Mouse (Mus musculus): ENCODE measurements around the gene Myh8. TPM values are rescaled to one million over a fixed set of nuclear protein-coding genes. Genes with fewer than 3 reads are reported as not detected.

The Myh8 gene
- polyA plus RNA-seq (2016; fragmentation: Nextera tagmentation; extraction: Ambion mirVana), result not detected in 2 replicates

DNA sequence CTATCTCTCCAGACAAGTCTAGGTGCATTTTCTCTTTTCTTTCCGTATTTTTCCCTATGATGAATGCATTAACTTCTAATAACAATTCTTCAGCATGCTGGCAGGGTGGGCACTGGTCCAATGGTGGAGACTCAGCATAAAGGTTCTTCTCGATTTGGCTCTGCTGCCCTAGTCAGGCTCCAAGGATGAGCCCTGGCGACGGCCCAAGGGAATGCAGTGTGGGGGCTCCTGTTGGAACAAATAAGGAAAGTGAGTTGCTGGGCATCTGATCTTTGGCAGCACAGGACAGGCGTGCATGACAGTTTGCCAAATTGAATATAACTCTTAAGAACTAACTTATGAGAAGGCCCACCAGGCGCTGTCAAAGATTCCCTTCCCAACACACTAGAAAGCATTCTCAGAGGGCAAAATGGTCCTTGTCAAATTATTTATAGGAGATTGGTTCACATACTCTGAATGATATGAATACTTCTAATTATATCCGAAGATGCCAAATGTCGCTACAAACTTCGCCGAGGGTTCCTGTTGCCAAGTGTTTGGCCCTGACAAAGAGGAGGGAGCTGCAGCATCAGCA is at the start of gene Myh8:
TSS of gene Myh8 (plus strand) at position 524 of the 574 bp plus-strand sequence.
- no peaks in the 10 kb centered on the region for H3K9me3 ChIP-seq (replicated peaks)
- no peak for DNase-seq (ENCODE audit: low spot score)
- no peaks in the 10 kb centered on the region for H3K36me3 ChIP-seq
- H3K27me3 ChIP-seq (ENCODE audit: low read depth, poor library complexity, severe bottlenecking), result no peaks in the 10 kb centered on the region
- WGBS, result 91% methylated on average over 10 of the region's 10 CpGs
- no peak within 1 kb of the TSS for H3K27ac ChIP-seq (replicated peaks)
- no peak within 1 kb of the TSS for H3K4me3 ChIP-seq
- H3K4me1 ChIP-seq, result no peaks in the 10 kb centered on the region

DNA sequence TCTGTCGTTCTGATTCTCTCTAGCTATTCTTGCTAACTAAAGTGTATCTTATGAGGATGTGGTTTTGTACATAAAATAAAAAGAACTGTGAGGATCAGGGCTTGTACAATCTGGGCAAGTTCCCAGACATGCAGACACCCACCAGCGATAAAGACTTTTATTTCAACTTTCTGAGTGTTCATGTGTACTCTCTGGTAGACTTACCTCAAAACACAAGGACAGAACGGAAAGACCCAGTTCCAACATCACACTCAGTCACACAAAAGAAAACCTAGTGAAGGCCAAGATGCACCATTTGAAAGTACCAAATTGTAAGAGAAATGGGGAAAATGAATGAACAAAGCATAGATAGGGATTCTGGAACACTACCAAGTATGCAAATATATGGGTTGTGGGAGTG is 48.2 kb upstream of the Myh8 start:
- Histone ChIP-seq H3K27me3 (ENCODE audit: low read depth, poor library complexity, severe bottlenecking) (no peaks in the 10 kb centered on the region), H3K27ac (replicated peaks) (no peak overlapping the region), H3K9me3 (replicated peaks) (no peaks in the 10 kb centered on the region), H3K4me1 (no peaks in the 10 kb centered on the region), H3K4me3 (no peak overlapping the region), H3K36me3 (no peaks in the 10 kb centered on the region)
- WGBS, result 91% methylated on average over 3 of the region's 3 CpGs
- no peak for DNase-seq (ENCODE audit: low spot score)

DNA sequence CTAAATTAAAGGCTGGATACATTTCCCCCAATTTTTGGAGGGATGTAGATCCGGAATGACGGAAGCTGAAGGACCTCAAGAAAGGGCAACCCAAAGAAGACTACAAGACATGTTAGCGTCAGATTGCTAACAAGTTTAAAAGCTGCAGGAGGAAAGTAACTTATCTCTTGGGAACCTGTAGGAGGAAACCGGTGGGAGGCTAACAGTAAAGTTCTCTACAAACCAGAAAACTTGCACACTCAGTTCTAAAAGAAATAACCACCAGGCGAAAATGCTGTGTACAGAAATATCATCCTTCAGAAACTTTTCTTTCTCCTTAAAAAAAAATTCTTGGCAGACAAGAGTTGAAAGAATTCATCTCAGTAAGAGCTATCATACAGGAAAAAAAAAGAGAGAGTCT is 47.8 kb upstream of the Myh8 start:
- WGBS, result 88% methylated on average over 5 of the region's 5 CpGs
- Histone ChIP-seq H3K4me1 (no peaks in the 10 kb centered on the region), H3K4me3 (no peak overlapping the region), H3K27ac (replicated peaks) (no peak overlapping the region), H3K27me3 (ENCODE audit: low read depth, poor library complexity, severe bottlenecking) (no peaks in the 10 kb centered on the region), H3K9me3 (replicated peaks) (no peaks in the 10 kb centered on the region), H3K36me3 (no peaks in the 10 kb centered on the region)
- no peak for DNase-seq (ENCODE audit: low spot score)

DNA sequence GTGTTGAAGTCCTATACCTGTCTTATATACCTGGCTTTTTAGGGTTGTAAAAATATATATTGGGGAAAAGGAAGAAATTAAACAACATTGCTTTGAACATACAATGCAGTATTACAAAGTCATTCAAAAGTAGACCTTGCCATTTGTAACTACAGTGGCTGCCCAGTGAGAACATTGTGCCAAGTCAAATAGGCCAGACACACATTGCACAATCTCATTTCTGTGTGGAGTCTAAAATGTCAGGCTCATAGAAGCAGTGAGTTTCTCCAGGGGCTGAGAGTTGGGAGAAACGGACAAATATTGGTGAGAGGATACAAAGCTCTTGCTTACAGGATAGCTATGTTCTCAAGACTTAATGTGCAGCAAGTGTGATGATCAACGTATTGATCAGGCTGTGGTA is 47.0 kb upstream of the Myh8 start:
- no peak overlapping the region for H3K4me3 ChIP-seq
- no peaks in the 10 kb centered on the region for H3K4me1 ChIP-seq
- H3K27me3 ChIP-seq (ENCODE audit: low read depth, poor library complexity, severe bottlenecking), result no peaks in the 10 kb centered on the region
- H3K36me3 ChIP-seq, result no peaks in the 10 kb centered on the region
- DNase-seq (ENCODE audit: low spot score), result no peak
- H3K27ac ChIP-seq (replicated peaks), result no peak overlapping the region
- H3K9me3 ChIP-seq (replicated peaks), result no peaks in the 10 kb centered on the region
- 84% methylated on average over 2 of the region's 2 CpGs for WGBS

DNA sequence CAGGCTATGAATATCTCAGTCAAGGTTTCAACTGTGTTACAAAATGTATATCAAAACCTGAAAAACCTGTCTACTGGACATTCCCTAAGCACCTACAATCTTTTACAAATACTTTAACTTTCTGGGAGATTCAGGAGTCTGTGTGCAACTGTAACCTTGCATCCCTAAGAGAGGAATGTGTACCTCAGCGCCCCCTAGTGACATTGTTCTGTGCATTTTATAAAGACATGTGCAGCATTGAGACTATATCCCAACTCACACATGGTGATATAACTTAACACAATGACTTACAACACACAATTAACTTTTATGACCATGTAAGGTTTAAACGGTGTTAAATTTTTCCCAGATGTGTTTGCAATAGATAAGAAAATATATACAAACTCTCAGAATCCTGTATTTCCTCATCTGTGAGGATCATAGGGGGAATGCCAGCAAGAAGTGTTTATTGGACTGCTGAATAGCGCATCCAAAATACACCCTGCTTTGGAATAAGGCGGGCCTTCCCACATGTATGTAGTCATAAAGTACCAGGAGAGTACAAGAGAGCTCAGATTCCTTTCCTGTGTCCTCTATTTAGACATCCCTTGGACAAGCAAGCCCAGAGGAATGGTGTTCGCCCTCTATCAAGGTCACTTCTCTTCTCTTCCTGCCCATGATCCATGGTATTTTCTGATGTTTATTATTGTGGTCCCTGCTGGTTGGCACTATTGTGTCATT is 41.1 kb upstream of the Myh8 start:
- 62% methylated on average over 5 of the region's 5 CpGs for WGBS
- Histone ChIP-seq H3K27me3 (ENCODE audit: low read depth, poor library complexity, severe bottlenecking) (no peaks in the 10 kb centered on the region), H3K4me3 (no peak overlapping the region), H3K36me3 (no peaks in the 10 kb centered on the region), H3K27ac (replicated peaks) (no peak overlapping the region), H3K4me1 (no peaks in the 10 kb centered on the region), H3K9me3 (replicated peaks) (no peaks in the 10 kb centered on the region)
- no peak for DNase-seq (ENCODE audit: low spot score)

DNA sequence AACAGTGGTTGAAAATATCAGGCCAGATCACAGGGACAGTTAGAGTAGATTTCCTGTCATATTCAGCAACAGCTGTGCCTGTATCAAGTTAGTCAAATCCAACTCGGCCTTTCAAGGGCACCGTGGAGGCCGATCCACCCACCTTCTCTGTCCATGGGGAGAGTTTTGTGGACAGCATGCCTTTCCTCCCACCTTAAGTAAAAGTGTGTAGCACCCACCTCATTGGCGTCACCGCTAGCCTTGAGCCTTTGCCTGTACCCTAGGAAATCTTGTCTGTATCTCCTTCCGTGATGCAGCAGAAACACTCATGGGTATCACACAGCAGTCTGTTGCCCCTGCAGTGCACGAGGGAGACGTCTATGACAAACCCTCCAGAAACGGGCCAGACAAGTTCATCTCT is 40.1 kb upstream of the Myh8 start:
- H3K4me1 ChIP-seq, result no peaks in the 10 kb centered on the region
- no peaks in the 10 kb centered on the region for H3K27me3 ChIP-seq (ENCODE audit: low read depth, poor library complexity, severe bottlenecking)
- H3K4me3 ChIP-seq, result no peak overlapping the region
- no peak overlapping the region for H3K27ac ChIP-seq (replicated peaks)
- no peaks in the 10 kb centered on the region for H3K9me3 ChIP-seq (replicated peaks)
- WGBS, result 89% methylated on average over 9 of the region's 9 CpGs
- no peaks in the 10 kb centered on the region for H3K36me3 ChIP-seq
- DNase-seq (ENCODE audit: low spot score), result no peak

DNA sequence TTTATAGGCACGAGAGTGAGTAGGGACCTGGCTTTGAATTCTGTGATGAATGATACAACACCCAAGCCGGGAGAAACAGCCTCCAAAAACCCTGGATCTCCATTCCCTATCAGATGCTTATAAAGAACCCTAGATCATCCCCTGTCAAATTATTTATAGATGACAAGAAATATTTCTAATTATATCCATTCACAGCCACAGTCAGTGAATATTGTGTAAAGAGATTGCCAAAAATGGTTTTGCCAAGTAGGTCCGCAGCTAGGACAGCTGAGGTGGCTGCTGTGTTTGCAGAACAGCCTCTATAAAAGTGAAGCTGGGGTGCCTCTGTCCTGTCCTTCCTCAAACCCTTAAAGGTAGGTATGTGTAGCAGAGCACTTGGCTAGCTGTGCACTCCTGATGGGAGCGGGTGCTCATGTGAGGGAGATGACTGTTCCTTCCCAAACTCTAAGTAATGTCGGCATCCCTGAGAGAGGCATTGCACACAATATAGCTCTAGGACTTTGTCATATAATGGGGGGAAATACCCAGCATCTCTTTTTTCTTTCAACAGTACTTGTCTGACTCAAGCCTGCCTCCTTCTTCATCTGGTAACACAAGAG is 39.3 kb upstream of the Myh8 start, which contains the start of gene Myh4:
TSS of gene Myh4 (plus strand) at position 549 of the 599 bp plus-strand sequence.
- 86% methylated on average over 5 of the region's 5 CpGs for WGBS

DNA sequence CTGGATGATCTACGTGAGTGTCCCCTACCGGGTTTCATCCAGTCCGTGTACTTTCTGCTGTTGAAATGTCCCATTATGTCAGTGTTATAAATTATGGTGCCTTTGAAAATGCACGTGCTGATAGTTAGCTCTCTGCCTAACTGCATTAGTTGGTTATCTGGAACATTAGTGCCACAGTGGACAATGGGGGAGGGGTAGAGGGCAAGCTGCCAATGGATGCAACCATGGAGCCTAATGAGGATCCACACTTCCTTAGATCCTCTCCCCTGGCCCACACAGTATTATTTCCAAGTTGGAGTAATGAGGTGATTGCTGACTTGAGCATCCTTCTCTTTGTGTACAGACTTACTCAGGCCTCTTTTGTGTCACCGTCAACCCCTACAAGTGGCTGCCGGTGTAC is 35.9 kb upstream of the Myh8 start:
- no peaks in the 10 kb centered on the region for H3K36me3 ChIP-seq
- DNase-seq (ENCODE audit: low spot score), result no peak
- no peak overlapping the region for H3K27ac ChIP-seq (replicated peaks)
- no peaks in the 10 kb centered on the region for H3K9me3 ChIP-seq (replicated peaks)
- 90% methylated on average over 6 of the region's 6 CpGs for WGBS
- no peaks in the 10 kb centered on the region for H3K27me3 ChIP-seq (ENCODE audit: low read depth, poor library complexity, severe bottlenecking)
- no peak overlapping the region for H3K4me3 ChIP-seq
- no peaks in the 10 kb centered on the region for H3K4me1 ChIP-seq

More for the DNA sequence above, 39.3 kb upstream of the Myh8 start, which contains the start of gene Myh4:
- H3K36me3 ChIP-seq, result no peaks in the 10 kb centered on the region
- H3K27me3 ChIP-seq (ENCODE audit: low read depth, poor library complexity, severe bottlenecking), result no peaks in the 10 kb centered on the region
- H3K27ac ChIP-seq (replicated peaks), result no peak within 1 kb of the TSS
- no peak within 1 kb of the TSS for H3K4me3 ChIP-seq
- no peaks in the 10 kb centered on the region for H3K4me1 ChIP-seq
- no peak for DNase-seq (ENCODE audit: low spot score)
- H3K9me3 ChIP-seq (replicated peaks), result no peaks in the 10 kb centered on the region

DNA sequence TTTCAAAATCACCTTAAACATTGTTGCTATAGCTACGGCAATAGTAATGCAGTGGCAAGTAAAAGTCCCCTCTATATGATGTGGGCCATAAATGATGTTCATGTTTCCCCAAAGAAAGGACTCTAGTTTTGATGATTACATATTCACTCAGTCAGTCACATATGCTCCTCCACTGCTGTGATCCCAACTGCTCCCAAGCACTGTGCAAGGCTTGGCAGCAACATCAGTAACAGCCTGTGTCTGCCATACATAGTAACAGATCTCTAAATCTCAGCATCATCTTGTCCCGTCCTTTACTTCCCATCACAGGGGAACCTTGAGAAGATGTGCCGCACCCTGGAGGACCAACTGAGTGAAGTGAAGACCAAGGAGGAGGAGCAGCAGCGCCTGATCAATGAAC is 23.2 kb upstream of the Myh8 start:
- WGBS, result 88% methylated on average over 4 of the region's 4 CpGs
- H3K36me3 ChIP-seq, result no peaks in the 10 kb centered on the region
- H3K4me3 ChIP-seq, result no peak overlapping the region
- no peak overlapping the region for H3K27ac ChIP-seq (replicated peaks)
- H3K9me3 ChIP-seq (replicated peaks), result no peaks in the 10 kb centered on the region
- H3K4me1 ChIP-seq, result no peaks in the 10 kb centered on the region
- no peaks in the 10 kb centered on the region for H3K27me3 ChIP-seq (ENCODE audit: low read depth, poor library complexity, severe bottlenecking)
- no peak for DNase-seq (ENCODE audit: low spot score)

DNA sequence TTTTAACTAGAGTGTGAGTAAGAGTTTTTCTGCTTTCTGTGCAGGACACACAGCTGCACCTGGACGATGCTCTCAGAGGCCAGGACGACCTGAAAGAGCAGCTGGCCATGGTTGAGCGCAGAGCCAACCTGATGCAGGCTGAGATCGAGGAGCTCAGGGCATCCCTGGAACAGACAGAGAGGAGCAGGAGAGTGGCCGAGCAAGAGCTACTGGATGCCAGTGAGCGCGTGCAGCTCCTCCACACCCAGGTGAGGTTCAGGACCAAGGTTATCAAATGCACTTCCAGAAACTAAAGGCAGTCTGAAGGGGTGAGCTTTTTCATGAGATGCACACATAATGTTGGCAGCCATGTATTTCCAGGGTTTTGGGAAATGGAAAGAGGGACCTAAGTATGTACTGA is 19.9 kb upstream of the Myh8 start:
- WGBS, result 90% methylated on average over 7 of the region's 7 CpGs

DNA sequence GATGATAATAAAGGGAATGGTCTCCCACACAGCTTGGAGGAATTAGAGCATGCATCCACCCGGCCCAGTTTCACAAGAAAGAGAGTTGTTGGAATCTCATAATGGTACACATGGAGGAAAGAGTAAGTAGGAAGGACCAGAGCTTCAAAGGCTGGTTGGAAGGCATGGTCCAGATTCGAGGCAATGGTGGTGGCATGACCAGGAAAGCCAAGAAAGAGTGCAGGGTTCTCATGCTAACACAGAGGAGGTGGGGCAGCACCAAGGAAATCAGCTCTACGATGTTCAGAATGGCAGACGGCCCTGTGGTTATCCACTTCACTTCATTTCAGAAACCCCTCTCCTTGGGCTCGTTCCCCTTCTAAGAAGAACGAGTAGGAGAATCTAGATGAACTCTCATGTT is 16.0 kb upstream of the Myh8 start:
- Histone ChIP-seq H3K27ac (replicated peaks) (no peak overlapping the region), H3K4me3 (no peak overlapping the region), H3K27me3 (ENCODE audit: low read depth, poor library complexity, severe bottlenecking) (no peaks in the 10 kb centered on the region), H3K36me3 (no peaks in the 10 kb centered on the region), H3K4me1 (no peaks in the 10 kb centered on the region), H3K9me3 (replicated peaks) (no peaks in the 10 kb centered on the region)
- 92% methylated on average over 6 of the region's 6 CpGs for WGBS
- DNase-seq (ENCODE audit: low spot score), result no peak

More for the DNA sequence above, 19.9 kb upstream of the Myh8 start:
- Histone ChIP-seq H3K9me3 (replicated peaks) (no peaks in the 10 kb centered on the region), H3K36me3 (no peaks in the 10 kb centered on the region), H3K4me1 (no peaks in the 10 kb centered on the region), H3K4me3 (no peak overlapping the region), H3K27me3 (ENCODE audit: low read depth, poor library complexity, severe bottlenecking) (no peaks in the 10 kb centered on the region), H3K27ac (replicated peaks) (no peak overlapping the region)
- no peak for DNase-seq (ENCODE audit: low spot score)

DNA sequence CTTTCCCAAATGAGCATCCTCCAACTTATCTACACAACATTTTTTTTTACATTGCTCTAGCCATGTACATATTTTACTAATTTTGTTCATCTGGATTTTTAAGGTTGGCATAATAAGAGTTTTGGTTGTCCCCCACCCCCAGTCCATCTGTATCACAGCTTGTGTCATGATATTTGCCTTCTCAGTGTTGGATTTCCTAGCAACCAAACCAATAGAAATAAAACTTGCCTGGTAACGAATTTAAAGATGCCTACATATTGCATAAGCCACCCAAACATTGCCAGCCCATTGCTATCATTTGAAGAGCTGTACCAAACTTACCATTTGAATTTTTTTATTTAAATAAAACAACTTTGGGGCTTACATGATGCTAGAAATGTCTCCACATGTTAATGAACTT is 16.5 kb downstream of the Myh8 start:
- H3K4me1 ChIP-seq, result no peaks in the 10 kb centered on the region
- DNase-seq (ENCODE audit: low spot score), result no peak
- no peaks in the 10 kb centered on the region for H3K27me3 ChIP-seq (ENCODE audit: low read depth, poor library complexity, severe bottlenecking)
- no peak overlapping the region for H3K27ac ChIP-seq (replicated peaks)
- 0 out of 2 replicates have a peak, but pooled peaks cover 2% of the 10 kb centered on the region for H3K9me3 ChIP-seq (replicated peaks)
- H3K4me3 ChIP-seq, result no peak overlapping the region
- no peaks in the 10 kb centered on the region for H3K36me3 ChIP-seq
- WGBS, result 78% methylated on average over 1 of the region's 1 CpGs

All from midbrain, embryonic 10.5 days (tissue).